Mouse (Mus musculus): Measurements from ENCODE around the gene Flt1. TPM values are rescaled to one million over a fixed set of nuclear protein-coding genes. Genes with fewer than 3 reads are reported as not detected.
"Not testable (repeated sequence)": the region's sequence is repeated elsewhere in the genome, so short reads cannot be mapped to it uniquely, and the experiment has no call there.

The Flt1 gene
- total RNA-seq, 2 experiments from 2014 or later: 61.7 to 76.9 TPM

DNA sequence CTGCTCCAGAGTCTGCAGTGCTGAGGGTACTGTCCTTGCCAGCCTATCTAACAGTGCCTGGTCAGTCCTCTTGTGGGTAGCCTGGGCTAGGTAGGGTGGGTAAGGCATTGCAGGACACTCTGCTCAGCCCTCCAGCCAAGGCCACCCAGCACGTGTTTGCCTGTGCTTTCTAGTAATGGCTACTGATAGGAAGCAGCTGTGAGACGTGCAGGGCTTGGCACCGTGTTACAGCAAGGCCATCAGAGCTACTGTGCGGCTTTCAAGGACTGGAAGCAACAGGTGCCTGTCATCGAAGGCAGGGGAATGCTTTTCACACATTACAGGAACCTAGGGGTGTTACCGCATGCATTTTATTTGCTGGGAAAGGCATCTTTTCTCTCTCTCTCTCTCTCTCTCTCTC is 148.8 kb downstream of the Flt1 start:
- intact Hi-C loops (cut with DNase I): no loop called here
- DNase-seq (ENCODE audit: low spot score): no peak

DNA sequence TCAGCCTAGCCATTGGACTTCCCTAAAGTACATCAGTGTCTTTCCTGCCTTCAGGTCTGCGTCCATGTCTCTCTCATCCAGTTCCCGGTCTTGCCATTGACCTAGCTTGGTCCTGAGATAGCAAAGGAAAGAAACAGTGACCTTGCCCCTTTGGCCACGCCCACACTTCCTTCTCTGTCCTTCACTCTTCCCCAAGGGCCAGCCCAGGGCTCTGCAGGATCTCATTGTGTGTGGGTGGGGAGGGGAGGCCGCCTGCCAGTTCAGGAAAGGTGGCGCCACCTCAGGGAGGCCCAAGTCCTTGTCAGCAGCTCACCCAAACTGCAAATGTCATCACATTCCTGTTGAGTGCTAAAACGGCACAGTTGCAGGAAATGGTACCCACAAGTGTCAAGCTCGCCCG is 151.3 kb downstream of the Flt1 start:
- intact Hi-C loops (cut with DNase I): no loop called here
- peak; percentile 50 for DNase-seq (ENCODE audit: low spot score)

DNA sequence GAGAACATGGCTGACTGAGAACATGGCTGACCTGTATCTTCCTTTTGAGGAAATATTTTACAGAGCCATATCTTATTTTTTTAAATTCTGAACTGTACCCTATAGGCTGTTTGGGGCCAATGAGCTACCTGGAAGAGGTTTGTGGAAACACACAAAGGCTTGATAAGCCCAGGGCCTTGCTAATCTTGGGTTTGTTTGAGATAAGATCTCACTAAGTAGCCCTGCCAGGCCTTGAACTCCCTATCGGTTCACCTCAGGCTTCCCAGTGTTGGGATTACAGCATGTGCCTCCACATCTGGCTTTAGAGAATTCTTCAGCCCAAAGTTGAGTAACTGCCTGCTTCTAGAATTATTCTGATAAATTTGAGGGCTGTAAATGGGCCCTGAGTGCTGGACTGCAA is 152.3 kb downstream of the Flt1 start:
- no peak for DNase-seq (ENCODE audit: low spot score)
- intact Hi-C loops (cut with DNase I): no loop called here

DNA sequence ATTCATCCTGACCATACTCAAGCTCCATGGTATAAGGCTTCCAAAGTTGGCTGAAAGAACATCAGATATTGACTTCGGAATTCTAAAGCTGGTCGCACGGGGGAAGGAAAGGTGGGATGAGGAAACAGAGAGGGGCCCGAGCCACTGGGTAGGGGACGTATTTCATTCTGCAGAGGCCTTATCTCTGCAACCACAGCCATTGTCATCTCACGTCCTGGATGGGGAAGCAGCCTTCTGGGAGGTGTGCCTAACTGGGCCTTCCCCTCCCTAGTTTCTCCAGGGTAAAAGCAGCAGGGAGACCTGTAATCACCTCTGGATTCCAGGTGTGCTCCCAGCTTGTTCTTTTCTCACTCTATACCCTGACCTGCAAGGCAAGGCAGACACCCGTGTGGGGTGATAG is 153.1 kb downstream of the Flt1 start:
- intact Hi-C loops (cut with DNase I): no loop called here
- DNase-seq (ENCODE audit: low spot score): no peak

DNA sequence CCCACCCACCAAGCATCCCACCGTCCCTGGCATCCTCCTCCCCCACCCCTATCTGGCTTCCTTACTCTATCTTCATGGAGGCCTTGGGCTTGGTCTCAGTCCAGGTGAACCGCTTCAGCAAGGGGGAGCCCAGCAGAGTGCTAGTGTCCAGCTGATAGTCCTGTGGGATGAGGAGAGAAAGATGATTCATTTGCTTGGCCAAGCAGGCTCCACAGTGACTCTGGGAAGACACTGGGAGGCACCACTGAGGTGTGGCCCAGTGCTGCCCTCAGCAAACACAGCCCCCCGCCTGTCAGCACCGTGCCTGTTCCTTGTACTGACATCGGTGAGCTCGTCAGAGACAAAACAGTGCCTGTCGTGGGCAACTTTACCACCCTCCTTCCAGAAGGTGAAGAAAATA is 159.5 kb downstream of the Flt1 start:
- intact Hi-C loops (cut with DNase I): no loop called here
- DNase-seq (ENCODE audit: low spot score): no peak

DNA sequence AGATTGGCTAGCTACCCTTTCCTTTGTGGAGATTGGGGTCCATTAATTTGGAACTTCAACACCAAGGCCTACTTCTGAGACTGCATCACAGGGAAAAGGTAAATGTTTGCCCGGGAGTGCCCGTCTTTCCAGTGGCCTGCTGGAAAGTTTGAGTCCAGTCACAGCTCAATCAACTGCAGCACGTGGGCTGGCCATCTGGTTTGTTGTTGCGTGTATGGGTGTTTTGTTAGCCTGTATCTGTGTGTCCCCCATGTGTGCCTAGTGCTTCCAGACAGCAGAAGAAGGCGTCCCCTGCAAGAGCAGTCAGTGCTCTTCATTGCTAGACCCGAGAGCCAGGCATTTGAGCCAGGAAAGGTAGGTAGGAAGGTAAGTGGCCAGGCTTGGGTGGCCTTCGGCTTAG is 160.4 kb downstream of the Flt1 start:
- intact Hi-C loops (cut with DNase I): no loop called here
- DNase-seq (ENCODE audit: low spot score): no peak

DNA sequence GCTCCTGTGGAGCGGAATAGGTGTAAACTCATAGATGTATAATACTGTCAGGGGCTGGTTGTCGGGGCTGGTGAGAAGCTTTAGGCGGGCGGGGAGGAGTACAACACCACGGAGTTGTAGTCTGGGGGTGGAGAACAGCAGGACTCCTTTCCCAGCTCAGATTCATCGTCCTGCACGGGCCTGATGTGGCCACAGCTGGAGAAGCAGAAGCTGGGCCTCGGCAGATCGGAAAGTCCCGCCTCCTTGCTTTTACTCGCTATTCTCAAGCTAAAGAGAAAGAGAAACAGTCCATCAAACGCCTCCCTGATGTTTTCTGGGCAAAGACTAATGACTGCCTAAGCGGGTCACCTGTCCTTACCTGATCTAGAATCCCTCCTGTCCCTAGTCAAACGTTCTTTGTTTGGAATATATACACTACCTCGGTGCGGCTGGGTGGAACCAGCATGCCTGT is 161.6 kb downstream of the Flt1 start:
- DNase-seq (ENCODE audit: low spot score): no peak
- intact Hi-C loops (cut with DNase I): no loop called here

DNA sequence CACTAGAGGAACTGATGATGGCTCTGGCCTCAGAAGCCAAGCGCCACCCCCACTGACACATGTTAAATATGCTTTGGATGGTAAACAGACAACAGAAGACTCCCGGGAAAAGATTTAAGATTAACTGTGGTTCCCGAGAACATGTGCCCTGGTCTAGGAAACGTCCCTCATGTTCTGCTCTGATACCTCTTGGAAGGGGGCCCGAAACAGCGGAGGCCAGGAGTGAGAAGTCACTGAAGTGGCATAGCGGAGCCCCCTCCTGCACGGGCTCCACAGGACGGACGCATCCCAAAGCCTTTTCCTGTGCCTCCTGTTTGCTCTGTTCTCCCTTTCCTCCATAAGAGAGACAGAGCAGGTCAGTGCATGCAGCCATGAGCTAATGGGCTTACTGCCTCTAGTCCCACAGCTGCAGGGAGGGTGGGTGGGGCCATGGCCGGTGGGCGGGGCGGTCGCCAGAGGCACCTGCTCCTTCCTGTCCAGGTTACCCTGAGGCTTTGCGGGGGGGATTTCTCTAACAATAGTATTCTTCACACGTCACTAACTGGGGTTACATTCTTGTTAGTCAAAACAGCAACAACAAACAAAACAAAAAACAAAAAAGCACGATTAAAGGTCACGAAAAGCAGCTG is 162.2 kb downstream of the Flt1 start:
- intact Hi-C loops (cut with DNase I): no loop called here

DNA sequence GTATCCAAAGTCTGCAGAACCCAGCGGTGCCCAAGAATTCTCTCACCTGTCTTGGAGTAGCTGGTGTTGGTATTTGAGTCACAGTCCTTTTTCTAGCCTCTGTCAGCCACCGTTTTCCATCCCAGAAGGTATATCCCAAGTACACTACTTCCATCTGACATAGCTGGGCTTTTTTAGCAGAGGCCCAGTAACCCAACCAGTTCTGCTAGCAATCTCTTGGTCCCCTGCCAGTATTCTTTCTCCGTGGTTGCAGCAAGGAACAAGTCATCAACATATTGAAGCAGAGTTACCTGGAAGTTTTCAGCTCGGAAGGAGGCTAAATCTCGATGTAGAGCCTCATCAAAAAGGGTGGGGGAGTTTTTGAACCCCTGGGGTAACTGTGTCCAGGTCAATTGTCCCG is 168.2 kb downstream of the Flt1 start:
- DNase-seq (ENCODE audit: low spot score); intact Hi-C loops (cut with DNase I): not testable (repeated sequence)

More for the DNA sequence above, 162.2 kb downstream of the Flt1 start:
- no peak for DNase-seq (ENCODE audit: low spot score)

DNA sequence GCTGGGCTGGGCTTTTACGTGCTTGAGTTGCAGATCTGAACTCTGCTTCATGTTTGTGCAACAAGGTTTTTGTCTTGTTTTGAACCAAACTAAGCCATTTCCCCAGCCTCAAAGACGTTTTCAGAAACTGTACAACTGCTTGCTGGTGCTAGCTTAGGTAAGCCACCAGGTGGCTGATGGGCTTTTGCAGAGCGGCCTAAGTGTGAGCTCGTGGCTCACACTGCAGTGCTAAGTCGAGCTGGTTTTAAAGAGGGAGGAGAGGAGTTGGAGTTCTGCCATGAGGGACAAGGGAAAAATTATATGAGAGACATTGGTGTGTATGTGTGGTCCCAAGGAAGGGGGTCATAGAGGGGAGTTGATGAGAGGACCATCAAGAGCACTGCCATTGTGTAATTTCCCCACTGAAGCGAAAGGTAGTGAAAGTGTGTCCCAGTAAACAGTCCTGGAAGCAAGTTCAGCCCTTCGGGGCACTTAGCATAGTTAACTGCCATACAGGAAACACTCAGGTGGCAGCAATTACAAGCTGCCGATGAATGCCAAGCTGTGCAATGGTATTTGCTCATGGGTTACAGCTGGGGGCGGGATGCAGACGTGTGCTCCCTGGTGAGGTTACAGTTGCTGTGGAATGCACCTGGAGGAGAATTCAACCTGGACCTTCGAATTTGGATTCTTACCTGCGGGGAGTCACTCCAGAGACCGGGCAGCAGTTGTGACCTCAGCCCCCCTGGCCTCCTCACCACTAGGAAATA is 173.8 kb downstream of the Flt1 start:
- no peak for DNase-seq (ENCODE audit: low spot score)
- intact Hi-C loops (cut with DNase I): no loop called here

DNA sequence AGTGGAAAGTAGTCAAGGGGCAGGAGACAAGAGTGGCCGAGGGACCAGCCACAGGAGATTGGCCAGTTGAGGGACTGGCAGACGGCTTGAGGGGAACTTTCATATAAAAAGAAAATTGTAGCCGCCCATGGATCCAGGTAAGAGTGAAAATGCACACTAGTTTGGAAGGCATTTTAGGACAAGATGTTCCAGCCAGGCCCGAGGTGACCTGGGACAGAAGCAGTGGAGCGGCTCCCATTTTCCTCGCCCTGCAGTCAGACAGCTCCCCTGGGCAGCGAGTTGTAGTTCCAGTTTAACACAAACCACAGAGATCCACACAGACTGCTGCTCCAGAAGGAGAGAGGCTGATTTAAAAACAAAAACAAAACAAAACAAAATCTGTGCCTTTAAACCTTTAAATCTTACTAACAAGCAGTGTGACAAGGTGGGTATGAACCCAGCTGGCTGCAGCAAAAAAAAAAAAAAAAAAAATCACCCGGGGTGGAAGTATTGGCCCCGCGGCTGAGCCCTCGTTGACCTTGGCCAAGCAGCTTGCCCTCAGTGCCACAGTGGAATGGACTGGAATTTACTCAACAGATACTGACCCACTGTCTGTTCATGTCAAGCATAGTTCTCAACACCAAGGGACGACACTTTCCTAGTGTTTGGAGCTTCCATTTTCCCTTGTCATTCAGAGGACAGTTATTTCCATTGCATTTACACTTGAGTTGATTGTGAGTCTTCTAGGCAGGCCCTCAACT is 176.6 kb downstream of the Flt1 start:
- intact Hi-C loops (cut with DNase I): no loop called here

DNA sequence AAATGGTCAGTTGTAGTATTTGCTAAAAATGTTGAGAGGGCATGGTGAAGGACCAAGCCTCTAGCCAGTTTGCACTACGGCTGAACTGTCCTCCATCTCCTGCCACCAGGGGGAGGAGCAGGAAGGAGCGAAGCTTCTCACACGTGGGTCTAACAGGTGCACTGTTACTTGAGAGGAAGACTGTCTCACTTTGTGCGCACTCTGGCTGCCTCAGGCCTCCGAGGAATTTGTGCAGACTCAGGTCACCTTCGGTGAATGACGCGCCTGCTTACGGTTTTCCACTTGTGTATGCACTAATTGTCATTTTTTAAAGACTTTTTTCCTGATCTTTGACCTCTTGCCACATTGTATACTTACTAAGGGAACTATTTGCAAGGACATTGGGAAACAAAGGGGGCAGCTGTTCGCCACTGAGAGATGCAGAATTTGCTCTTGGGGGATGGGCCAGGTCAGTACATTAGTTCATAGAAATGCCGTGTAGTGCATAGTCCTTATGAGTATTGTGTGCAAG is 180.0 kb downstream of the Flt1 start:
- intact Hi-C loops (cut with DNase I): no loop called here
- DNase-seq (ENCODE audit: low spot score): no peak

More for the DNA sequence above, 176.6 kb downstream of the Flt1 start:
- no peak for DNase-seq (ENCODE audit: low spot score)

DNA sequence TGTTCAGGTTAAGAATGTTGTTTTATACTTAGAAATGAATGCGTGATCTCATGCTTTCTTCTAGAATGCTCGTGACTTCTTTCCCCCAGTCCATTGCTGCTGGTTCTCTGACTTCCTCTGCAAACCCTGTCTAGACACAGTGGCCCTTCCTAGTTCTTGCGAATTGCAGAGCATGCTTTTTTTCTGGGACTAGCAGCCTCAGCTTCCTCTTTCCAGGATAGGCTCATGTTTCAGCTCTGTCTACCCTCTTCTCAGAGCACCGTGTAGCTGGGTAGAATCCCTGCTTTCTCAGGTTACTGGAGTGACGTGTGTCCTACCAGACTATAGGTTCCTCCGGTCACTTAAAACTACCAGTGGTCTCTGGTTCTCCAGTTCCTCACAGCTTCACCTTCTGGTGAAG is 183.5 kb downstream of the Flt1 start:
- intact Hi-C loops (cut with DNase I): no loop called here
- DNase-seq (ENCODE audit: low spot score): no peak

DNA sequence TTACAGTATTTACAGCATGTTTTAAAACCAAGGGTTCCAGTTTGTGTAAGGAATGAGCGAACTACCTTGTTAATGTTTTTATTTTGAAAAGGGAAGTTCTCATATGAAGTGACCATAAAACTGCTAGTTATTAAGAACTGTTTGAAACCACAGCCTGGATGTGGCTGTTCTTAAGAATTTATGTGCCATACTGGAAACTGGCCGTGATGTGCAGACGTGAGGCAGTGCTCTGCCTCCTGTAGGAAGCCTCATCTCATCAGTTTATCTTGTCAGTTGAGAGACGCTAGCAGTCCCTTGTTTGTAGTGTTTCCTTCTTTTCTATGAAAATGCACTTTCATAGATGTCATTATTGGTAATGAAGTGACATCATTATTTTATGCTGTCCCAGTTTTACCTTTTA is 186.0 kb downstream of the Flt1 start:
- intact Hi-C loops (cut with DNase I): no loop called here
- no peak for DNase-seq (ENCODE audit: low spot score)

DNA sequence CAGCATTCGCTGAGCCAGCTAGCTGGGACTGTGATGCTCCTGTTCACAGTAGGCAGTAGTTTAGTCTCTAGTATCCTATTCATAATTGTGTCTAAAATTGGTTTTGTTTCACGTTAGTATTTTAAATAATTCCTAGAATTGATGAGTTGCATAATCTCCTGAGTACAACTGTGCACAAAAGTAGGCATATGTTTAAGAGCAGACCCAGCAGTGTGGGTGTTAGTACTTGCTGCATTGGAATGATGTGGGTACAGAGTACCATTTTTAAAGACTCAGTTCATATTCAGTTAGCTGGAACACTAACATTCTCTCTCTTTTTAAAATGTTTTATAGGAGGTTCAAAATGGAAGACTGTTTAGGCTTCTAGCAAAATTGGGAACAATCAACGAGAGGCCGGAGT is 186.4 kb downstream of the Flt1 start:
- intact Hi-C loops (cut with DNase I): no loop called here

DNA sequence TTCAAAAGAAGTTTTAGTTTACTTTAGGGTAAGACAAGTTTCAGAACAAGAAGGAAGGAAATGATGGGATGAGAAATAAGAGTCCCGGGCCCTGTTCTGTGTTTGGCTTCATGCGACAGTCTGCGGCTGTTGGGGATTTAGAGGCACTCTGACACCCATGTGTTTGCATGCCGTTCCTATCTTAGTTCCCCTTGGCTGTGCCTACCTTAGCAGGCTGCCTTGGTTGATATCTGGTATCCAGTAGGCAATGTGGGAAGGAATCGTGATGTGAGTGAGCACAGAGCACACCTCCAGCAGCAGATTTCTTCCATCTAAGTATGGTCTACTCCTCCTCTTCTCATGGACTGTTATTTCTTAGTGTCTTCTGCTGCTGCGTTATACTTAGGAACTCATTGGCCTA is 193.8 kb downstream of the Flt1 start:
- no peak for DNase-seq (ENCODE audit: low spot score)
- intact Hi-C loops (cut with DNase I): loop anchor here (5.0 kb wide), 1 partner anchor 100 kb away; the partner anchor contains the start of gene Pan3

More for the DNA sequence above, 186.4 kb downstream of the Flt1 start:
- DNase-seq (ENCODE audit: low spot score): no peak

DNA sequence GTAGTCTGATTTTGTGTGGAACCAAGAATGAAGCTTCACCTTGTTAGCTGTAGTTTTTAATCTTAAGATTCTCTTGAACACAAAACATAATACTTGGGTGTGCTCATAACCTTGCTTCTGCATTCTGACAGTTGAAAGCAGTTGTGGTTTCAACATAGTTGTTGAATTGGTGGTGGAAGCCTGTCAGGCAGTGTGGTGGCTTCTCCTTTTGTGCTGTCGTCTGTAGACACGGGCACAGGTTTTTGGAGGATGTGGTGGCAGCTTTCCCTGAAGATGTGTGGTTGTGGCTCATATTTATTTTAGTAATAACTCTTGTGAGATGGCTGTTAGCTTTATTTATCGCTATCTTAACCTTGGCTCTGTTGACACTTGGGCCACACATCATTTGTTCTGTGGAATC is 198.0 kb downstream of the Flt1 start:
- intact Hi-C loops (cut with DNase I): no loop called here
- no peak for DNase-seq (ENCODE audit: low spot score)

DNA sequence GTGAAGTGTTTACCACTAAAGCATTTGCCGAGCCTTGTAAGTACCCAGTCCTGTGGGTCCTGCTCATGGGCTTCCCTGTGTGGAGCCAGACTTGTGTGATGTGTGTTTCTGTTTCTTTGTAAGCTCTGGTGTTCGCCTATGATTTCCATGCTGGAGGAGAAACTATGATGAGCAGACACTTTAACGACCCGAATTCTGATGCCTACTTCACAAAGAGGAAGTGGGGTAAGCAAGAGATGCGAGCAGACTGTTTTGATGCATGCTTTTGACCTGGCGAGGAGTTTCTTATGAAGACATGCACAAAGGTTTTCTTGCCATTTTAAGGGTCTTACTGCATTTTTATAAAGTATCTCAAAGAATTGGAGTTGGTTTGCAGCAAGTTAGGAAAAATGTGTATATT is 198.8 kb downstream of the Flt1 start:
- DNase-seq (ENCODE audit: low spot score): no peak
- intact Hi-C loops (cut with DNase I): no loop called here

All from heart, postnatal 25 days (tissue).